Mouse (Mus musculus) heart, embryonic 14.5 days (tissue): ENCODE measurements at regions not wholly inside any gene's neighbourhood (a gene's known extent, or its start where the extent isn't known, plus 50 kb on each side); places are given as distances from the start of the nearest gene placed in this dataset.

Experiments used
- ATAC-seq: fragments of 200-750 bp; cut with Nextera tagmentation; 2 replicates; pipeline ENCODE4 v1.8.0; 2017; ENCODE audit warnings: low read depth, moderate TSS enrichment; ENCODE audit not compliant: insufficient number of reproducible peaks, insufficient read depth, low FRiP score
- H3K27ac ChIP-seq, 2 experiments: fragments of 200-500 bp in 1 of 2; fragments of 300-500 bp in 1 of 2; sonication (generic) in 1 of 2; replicated peaks in 1 of 2; 2 replicates each; pipeline ENCODE4 v1.5.1; 2012 to 2014; ENCODE audit warnings: low read depth in 2 of 2, low read length in 2 of 2, control low read depth in 1 of 2, mild to moderate bottlenecking in 1 of 2, mixed read lengths in 1 of 2; ENCODE audit not compliant: control insufficient read depth in 1 of 2, insufficient read depth in 1 of 2
- H3K27me3 ChIP-seq: fragments of 300-500 bp; sonication (generic); 2 replicates; pipeline ENCODE4 v1.6.1; 2014; ENCODE audit warnings: mild to moderate bottlenecking, low read length, control low read depth; ENCODE audit not compliant: control insufficient read depth, insufficient read depth
- H3K36me3 ChIP-seq: fragments of 300-500 bp; sonication (generic); 2 replicates; pipeline ENCODE4 v1.6.1; 2014; ENCODE audit warnings: mild to moderate bottlenecking, control low read depth, low read length, mixed read lengths; ENCODE audit not compliant: control insufficient read depth, insufficient read depth
- H3K4me1 ChIP-seq, 2 experiments: fragments of 200-500 bp in 1 of 2; fragments of 300-500 bp in 1 of 2; sonication (generic) in 1 of 2; 2 replicates each; pipeline ENCODE4 v1.6.1; 2012 to 2014; ENCODE audit warnings: low read length in 2 of 2, control low read depth in 1 of 2, mixed read lengths in 1 of 2; ENCODE audit not compliant: control insufficient read depth in 2 of 2, insufficient read depth in 2 of 2
- H3K4me2 ChIP-seq: fragments of 300-500 bp; sonication (generic); 2 replicates; pipeline ENCODE4 v1.6.1; 2014; ENCODE audit warnings: mild to moderate bottlenecking, low read length
- H3K4me3 ChIP-seq, 2 experiments: fragments of 200-500 bp in 1 of 2; fragments of 300-500 bp in 1 of 2; sonication (generic) in 1 of 2; 2 replicates each; pipeline ENCODE4 v1.5.1; 2012 to 2014; ENCODE audit warnings: low read length in 2 of 2, mild to moderate bottlenecking in 2 of 2, control low read depth in 1 of 2, low read depth in 1 of 2, moderate library complexity in 1 of 2; ENCODE audit not compliant: control insufficient read depth in 1 of 2, insufficient read depth in 1 of 2
- H3K9ac ChIP-seq: fragments of 300-500 bp; sonication (generic); 2 replicates; pipeline ENCODE4 v1.6.1; 2014; ENCODE audit warnings: mild to moderate bottlenecking, low read length
- H3K9me3 ChIP-seq: fragments of 300-500 bp; sonication (generic); 2 replicates; pipeline ENCODE4 v1.6.1; 2016; ENCODE audit warnings: low read length, control low read depth; ENCODE audit not compliant: control insufficient read depth
- WGBS: fragments of 180-500 bp; shearing (Covaris S2); extraction: QIAGEN DNeasy Blood & Tissue Kit; methylation state at CpG from one replicate; pipeline ENCODE4 v1.1.7; 2014; 5-methylcytosine and 5-hydroxymethylcytosine counted together

GRCm38 (mm10) chr1:90370766-90371165, 167.0 kb downstream of the Ackr3 start:
- Histone ChIP-seq H3K9me3 (0 out of 2 replicates have a peak, but pooled peaks cover 4% of the 10 kb centered on the region), H3K4me1 (peaks cover 6% of the 10 kb centered on the region in 2 experiments), H3K4me3 (no peak overlapping the region), H3K4me2 (no peak overlapping the region), H3K9ac (no peak overlapping the region), H3K27ac (no peak overlapping the region), H3K36me3 (no peaks in the 10 kb centered on the region), H3K27me3 (no peaks in the 10 kb centered on the region)
- WGBS, result 46% methylated on average over 5 of the region's 5 CpGs
- peak; percentile 41; the same call in 1 of the 2 replicates for ATAC-seq

- Histone ChIP-seq H3K36me3 (no peaks in the 10 kb centered on the region), H3K4me3 (no peak overlapping the region), H3K4me2 (no peak overlapping the region), H3K9ac (no peak overlapping the region), H3K27me3 (no peaks in the 10 kb centered on the region), H3K27ac (no peak overlapping the region), H3K4me1 (peaks cover 6% of the 10 kb centered on the region in 2 experiments), H3K9me3 (0 out of 2 replicates have a peak, but pooled peaks cover 4% of the 10 kb centered on the region)
- 84% methylated on average over 5 of the region's 5 CpGs for WGBS
- no peak for ATAC-seq
Observed at GRCm38 (mm10) chr1:90373001-90373400, 169.2 kb downstream of the Ackr3 start.

- Histone ChIP-seq H3K27me3 (no peaks in the 10 kb centered on the region), H3K9ac (no peak overlapping the region), H3K36me3 (no peaks in the 10 kb centered on the region), H3K4me3 (no peak overlapping the region), H3K27ac (no peak overlapping the region), H3K4me2 (no peak overlapping the region), H3K9me3 (0 out of 2 replicates have a peak, but pooled peaks cover 4% of the 10 kb centered on the region), H3K4me1 (no peaks in the 10 kb centered on the region)
- WGBS, result 84% methylated on average over 12 of the region's 12 CpGs
- ATAC-seq, result no peak
Observed at GRCm38 (mm10) chr1:90374517-90374916, 170.7 kb downstream of the Ackr3 start.

GRCm38 (mm10) chr1:90380034-90380705, 176.4 kb downstream of the Ackr3 start:
- no peaks in the 10 kb centered on the region for H3K27me3 ChIP-seq
- no peaks in the 10 kb centered on the region for H3K4me1 ChIP-seq
- H3K9me3 ChIP-seq, result no peaks in the 10 kb centered on the region
- H3K4me3 ChIP-seq, result no peak overlapping the region
- ATAC-seq, result no peak
- WGBS, result 81% methylated on average over 9 of the region's 9 CpGs
- no peak overlapping the region for H3K4me2 ChIP-seq
- H3K27ac ChIP-seq, result no peak overlapping the region
- no peaks in the 10 kb centered on the region for H3K36me3 ChIP-seq
- H3K9ac ChIP-seq, result no peak overlapping the region

DNA sequence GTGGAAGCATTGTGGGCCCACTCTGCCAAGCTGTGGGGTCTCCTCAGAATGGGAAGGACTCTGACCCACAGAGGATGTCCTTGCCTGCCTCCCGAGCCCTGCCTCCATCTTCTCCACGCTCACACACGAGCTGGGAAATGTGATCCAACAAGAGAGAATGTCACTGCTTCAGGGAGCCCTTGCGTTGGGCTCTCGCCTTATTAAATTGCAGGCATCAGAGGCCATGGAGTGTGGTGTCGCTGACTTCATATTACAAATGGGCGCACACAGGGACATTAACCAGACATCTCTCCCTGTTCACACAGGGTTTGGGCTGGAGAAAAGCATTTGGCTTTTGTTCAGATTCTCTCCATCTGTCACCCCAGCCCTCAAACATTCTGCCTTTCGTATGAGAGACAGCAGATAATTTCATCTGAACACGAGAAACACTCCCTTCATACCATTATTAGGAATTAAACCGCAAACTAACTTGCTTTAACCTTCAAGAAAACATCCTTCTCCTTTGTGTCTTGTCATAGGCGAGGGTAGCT, 179.2 kb downstream of the Ackr3 start:
- 70% methylated on average over 11 of the region's 11 CpGs for WGBS
- no peak overlapping the region for H3K9ac ChIP-seq
- H3K27me3 ChIP-seq, result no peaks in the 10 kb centered on the region
- no peak overlapping the region for H3K27ac ChIP-seq
- no peaks in the 10 kb centered on the region for H3K36me3 ChIP-seq
- H3K9me3 ChIP-seq, result no peaks in the 10 kb centered on the region
- no peaks in the 10 kb centered on the region for H3K4me1 ChIP-seq
- H3K4me3 ChIP-seq, result no peak overlapping the region
- H3K4me2 ChIP-seq, result no peak overlapping the region
- no peak for ATAC-seq

DNA sequence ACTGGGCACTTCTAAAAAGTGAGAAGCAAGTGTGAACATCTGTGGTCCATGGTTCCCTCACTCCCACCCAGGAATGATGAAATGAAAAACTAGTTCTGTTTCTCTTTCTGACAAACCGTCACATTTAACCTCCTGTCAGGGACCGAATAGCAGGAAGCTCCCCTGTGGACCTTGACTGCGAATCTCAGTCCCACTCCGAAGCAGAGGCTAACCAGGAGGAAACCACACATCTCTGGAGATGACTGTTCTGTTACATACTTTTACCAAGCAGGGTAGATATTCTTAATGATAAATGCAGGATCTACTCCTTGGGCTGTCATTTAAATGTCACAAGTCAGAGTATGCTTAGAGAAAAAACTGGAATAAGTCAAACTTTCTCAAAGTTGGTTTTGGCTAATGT, 181.2 kb downstream of the Ackr3 start:
- Histone ChIP-seq H3K27me3 (no peaks in the 10 kb centered on the region), H3K4me3 (no peak overlapping the region), H3K27ac (no peak overlapping the region), H3K4me1 (no peaks in the 10 kb centered on the region), H3K9me3 (no peaks in the 10 kb centered on the region), H3K36me3 (no peaks in the 10 kb centered on the region), H3K9ac (no peak overlapping the region), H3K4me2 (no peak overlapping the region)
- ATAC-seq, result no peak
- 70% methylated on average over 4 of the region's 4 CpGs for WGBS

GRCm38 (mm10) chr1:90386792-90387191, 183.0 kb downstream of the Ackr3 start:
- Histone ChIP-seq H3K9ac (no peak overlapping the region), H3K4me2 (no peak overlapping the region), H3K36me3 (no peaks in the 10 kb centered on the region), H3K27me3 (no peaks in the 10 kb centered on the region), H3K27ac (no peak overlapping the region), H3K4me1 (no peaks in the 10 kb centered on the region), H3K9me3 (no peaks in the 10 kb centered on the region), H3K4me3 (no peak overlapping the region)
- 86% methylated on average over 7 of the region's 7 CpGs for WGBS
- ATAC-seq, result no peak

DNA sequence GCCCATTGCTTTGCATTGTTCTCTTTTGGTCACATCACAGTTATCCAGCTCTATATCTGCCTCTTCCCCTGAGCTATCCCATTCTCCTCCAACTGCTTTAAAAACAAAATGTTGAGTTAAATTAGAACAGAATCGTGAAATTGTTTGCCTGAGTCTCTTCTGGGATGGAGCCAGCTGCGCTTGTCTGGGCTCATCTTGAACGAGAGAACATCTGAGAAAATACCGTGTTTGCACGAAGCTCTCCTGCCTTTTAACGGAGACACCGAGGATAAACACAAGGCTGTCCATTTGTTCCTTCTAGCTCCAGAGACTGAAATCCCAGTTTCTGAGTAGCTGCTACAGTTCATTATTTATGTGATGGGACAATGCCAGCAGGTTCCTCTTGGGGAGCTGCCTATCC, 186.6 kb downstream of the Ackr3 start:
- Histone ChIP-seq H3K36me3 (no peaks in the 10 kb centered on the region), H3K27me3 (no peaks in the 10 kb centered on the region), H3K4me3 (no peak overlapping the region), H3K9me3 (no peaks in the 10 kb centered on the region), H3K4me1 (no peaks in the 10 kb centered on the region), H3K27ac (no peak overlapping the region), H3K9ac (no peak overlapping the region), H3K4me2 (no peak overlapping the region)
- ATAC-seq, result no peak
- WGBS, result 87% methylated on average over 7 of the region's 7 CpGs
